11 mouse cellular contexts compared by ENCODE assay signal in the genomic region with DNA sequence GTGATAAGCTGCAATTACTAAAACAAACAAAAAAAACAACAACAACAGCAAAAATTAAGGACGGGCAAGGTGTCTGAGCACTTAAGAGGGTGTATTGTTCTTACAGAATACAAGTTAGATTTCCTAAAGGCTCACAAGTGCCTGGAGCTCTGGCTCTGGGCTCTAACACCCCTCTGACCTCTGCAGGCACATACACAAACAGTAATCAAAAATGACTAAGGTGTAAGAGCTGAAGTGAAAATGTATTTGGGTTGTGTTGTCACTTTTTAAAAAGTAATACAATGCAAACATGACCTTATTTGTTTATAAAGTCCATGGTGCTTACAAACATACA. TPM values are rescaled to one million over a fixed set of nuclear protein-coding genes. Genes with fewer than 3 reads are reported as not detected.
A peak's percentile ranks its signal among the peaks of the same experiment; 100 is the strongest.
DNase-seq lines count a peak whose midpoint lies in the region; ATAC-seq and TF ChIP-seq lines count a peak whose summit lies in the region.
"Had no signal": no experiment of that assay in that cellular context is flagged by ENCODE, and none has a peak within 500 bp of the region (broad histone marks: within the 10 kb centered on the region; RNA-seq: fewer than 3 reads in every experiment).

No protein-coding gene starts in this region.

- H3K27me3 ChIP-seq in hindbrain, embryonic 13.5 days = no peaks in the 10 kb centered on the region
- H3K27me3 ChIP-seq in hindbrain, embryonic 12.5 days = no peaks in the 10 kb centered on the region
- H3K27me3 ChIP-seq in midbrain, embryonic 12.5 days = no peaks in the 10 kb centered on the region
- H3K27me3 ChIP-seq in midbrain, postnatal 0 days (ENCODE audit: insufficient read depth, low read length) = no peaks in the 10 kb centered on the region
- H3K27me3 ChIP-seq in neural tube, embryonic 13.5 days = no peaks in the 10 kb centered on the region
- H3K27me3 ChIP-seq: embryonic facial prominence, embryonic 15.5 days; limb, embryonic 12.5 days; liver, embryonic 12.5 days; stomach, embryonic 15.5 days had no signal

- no peak overlapping the region for H3K27ac ChIP-seq in hindbrain, embryonic 13.5 days
- H3K27ac ChIP-seq in hindbrain, embryonic 12.5 days = no peak overlapping the region
- no peak overlapping the region for H3K27ac ChIP-seq in midbrain, embryonic 12.5 days (replicated peaks)
- no peak overlapping the region for H3K27ac ChIP-seq in midbrain, postnatal 0 days (ENCODE audit: low read depth, low read length)
- H3K27ac ChIP-seq in neural tube, embryonic 13.5 days (replicated peaks) = no peak overlapping the region
- H3K27ac ChIP-seq: embryonic facial prominence, embryonic 15.5 days; liver, embryonic 12.5 days; stomach, embryonic 15.5 days had no signal

- no peak for DNase-seq in midbrain, postnatal 0 days (ENCODE audit: low spot score)
- no peak for DNase-seq in kidney, postnatal 36 days

- 4% methylated on average over 1 of the region's 1 CpGs for WGBS in hindbrain, embryonic 13.5 days
- 0% methylated on average over 1 of the region's 1 CpGs for WGBS in hindbrain, embryonic 12.5 days
- WGBS in midbrain, embryonic 12.5 days = 15% methylated on average over 1 of the region's 1 CpGs
- WGBS in midbrain, postnatal 0 days = 3% methylated on average over 1 of the region's 1 CpGs
- 6% methylated on average over 1 of the region's 1 CpGs for WGBS in neural tube, embryonic 13.5 days

- H3K9me3 ChIP-seq in hindbrain, embryonic 13.5 days = no peaks in the 10 kb centered on the region
- no peaks in the 10 kb centered on the region for H3K9me3 ChIP-seq in hindbrain, embryonic 12.5 days (replicated peaks)
- H3K9me3 ChIP-seq in midbrain, embryonic 12.5 days = no peaks in the 10 kb centered on the region
- no peaks in the 10 kb centered on the region for H3K9me3 ChIP-seq in midbrain, postnatal 0 days (ENCODE audit: low read length)
- no peaks in the 10 kb centered on the region for H3K9me3 ChIP-seq in neural tube, embryonic 13.5 days
- H3K9me3 ChIP-seq: embryonic facial prominence, embryonic 15.5 days; limb, embryonic 12.5 days; liver, embryonic 12.5 days; stomach, embryonic 15.5 days had no signal

- ATAC-seq in hindbrain, embryonic 13.5 days (ENCODE audit: low FRiP score) = peak; percentile 52
- no peak for ATAC-seq in hindbrain, embryonic 12.5 days (ENCODE audit: low FRiP score)
- ATAC-seq in midbrain, embryonic 12.5 days (ENCODE audit: low FRiP score, low read depth) = peak; percentile 65
- no peak for ATAC-seq in midbrain, postnatal 0 days (ENCODE audit: low FRiP score)
- ATAC-seq in erythroid progenitor cell, adult 5-6 weeks (replicated peaks; ENCODE audit: low FRiP score, poor library complexity, severe bottlenecking) = peak; percentile 35; the same call in 1 of the 2 replicates
- ATAC-seq in neural tube, embryonic 13.5 days (ENCODE audit: low read depth) = 0 out of 2 replicates have a peak, but pooled peaks have one; percentile 15
- ATAC-seq: liver, embryonic 12.5 days had no signal

- H3K9ac ChIP-seq in hindbrain, embryonic 13.5 days = no peak overlapping the region
- no peak overlapping the region for H3K9ac ChIP-seq in hindbrain, embryonic 12.5 days
- no peak overlapping the region for H3K9ac ChIP-seq in midbrain, embryonic 12.5 days (replicated peaks)
- H3K9ac ChIP-seq in midbrain, postnatal 0 days (replicated peaks; ENCODE audit: low read length, poor library complexity, severe bottlenecking) = no peak overlapping the region
- H3K9ac ChIP-seq in neural tube, embryonic 13.5 days = no peak overlapping the region
- H3K9ac ChIP-seq: embryonic facial prominence, embryonic 15.5 days; liver, embryonic 12.5 days; stomach, embryonic 15.5 days had no signal

- no peak overlapping the region for H3K4me2 ChIP-seq in hindbrain, embryonic 13.5 days
- H3K4me2 ChIP-seq in hindbrain, embryonic 12.5 days (replicated peaks) = no peak overlapping the region
- H3K4me2 ChIP-seq in midbrain, embryonic 12.5 days (replicated peaks) = no peak overlapping the region
- no peak overlapping the region for H3K4me2 ChIP-seq in midbrain, postnatal 0 days (ENCODE audit: low read depth, low read length, poor library complexity, severe bottlenecking)
- H3K4me2 ChIP-seq in neural tube, embryonic 13.5 days = no peak overlapping the region
- H3K4me2 ChIP-seq: liver, embryonic 12.5 days had no signal

- no peak overlapping the region for H3K4me3 ChIP-seq in hindbrain, embryonic 13.5 days
- H3K4me3 ChIP-seq in hindbrain, embryonic 12.5 days = no peak overlapping the region
- no peak overlapping the region for H3K4me3 ChIP-seq in midbrain, embryonic 12.5 days
- no peak overlapping the region for H3K4me3 ChIP-seq in midbrain, postnatal 0 days (ENCODE audit: low read depth, low read length)
- no peak overlapping the region for H3K4me3 ChIP-seq in neural tube, embryonic 13.5 days
- H3K4me3 ChIP-seq: liver, embryonic 12.5 days; stomach, embryonic 15.5 days had no signal

- no peaks in the 10 kb centered on the region; the same call in 1 of the 2 replicates for H3K4me1 ChIP-seq in hindbrain, embryonic 13.5 days (replicated peaks)
- no peaks in the 10 kb centered on the region for H3K4me1 ChIP-seq in hindbrain, embryonic 12.5 days
- no peaks in the 10 kb centered on the region for H3K4me1 ChIP-seq in midbrain, embryonic 12.5 days
- H3K4me1 ChIP-seq in midbrain, postnatal 0 days (ENCODE audit: insufficient read depth, low read length) = no peaks in the 10 kb centered on the region
- H3K4me1 ChIP-seq in neural tube, embryonic 13.5 days (replicated peaks) = no peaks in the 10 kb centered on the region
- H3K4me1 ChIP-seq: embryonic facial prominence, embryonic 15.5 days; limb, embryonic 12.5 days; stomach, embryonic 15.5 days had no signal

- TF ChIP-seq CTCF in midbrain, postnatal 0 days (IDR thresholded peaks at IDR 0.05) = no peak

- H3K36me3 ChIP-seq in hindbrain, embryonic 13.5 days = peaks cover 64% of the 10 kb centered on the region
- H3K36me3 ChIP-seq in hindbrain, embryonic 12.5 days = peaks cover 18% of the 10 kb centered on the region
- peaks cover 57% of the 10 kb centered on the region for H3K36me3 ChIP-seq in midbrain, embryonic 12.5 days
- H3K36me3 ChIP-seq in midbrain, postnatal 0 days (ENCODE audit: insufficient read depth, low read length) = peaks cover 28% of the 10 kb centered on the region
- peaks cover 53% of the 10 kb centered on the region for H3K36me3 ChIP-seq in neural tube, embryonic 13.5 days
- H3K36me3 ChIP-seq: embryonic facial prominence, embryonic 15.5 days had no signal

RNA-seq across cellular contexts. Expression of a gene that starts 13.9 kb away (rescaled TPM):
- polyA plus RNA-seq in hindbrain, embryonic 13.5 days (2015; fragmentation: Nextera tagmentation; extraction: Ambion mirVana) = 18.6 and 19.2 TPM in 2 replicates
- polyA plus RNA-seq in hindbrain, embryonic 12.5 days (2016; fragmentation: Nextera tagmentation; extraction: Ambion mirVana) = 23.9 and 24.8 TPM in 2 replicates
- 24.3 and 26.6 TPM in 2 replicates for polyA plus RNA-seq in midbrain, embryonic 12.5 days (2016; fragmentation: Nextera tagmentation; extraction: Ambion mirVana)
- total RNA-seq in midbrain, postnatal 0 days (2014; rRNA removed) = 19.3 and 26.3 TPM in 2 replicates
- polyA plus RNA-seq in midbrain, postnatal 0 days (2015; fragmentation: Nextera tagmentation; extraction: Ambion mirVana) = 12.6 and 12.9 TPM in 2 replicates
- total RNA-seq in erythroid progenitor cell, adult 5-6 weeks (2015; ENCODE audit: low replicate concordance) = 10.8 and 18.9 TPM in 2 replicates
- 9.5 and 16.9 TPM in 2 replicates for total RNA-seq in erythroid progenitor cell, adult 5-6 weeks (2017; ENCODE audit: low replicate concordance)
- polyA plus RNA-seq in neural tube, embryonic 13.5 days (2015; fragmentation: Nextera tagmentation; extraction: Ambion mirVana) = 17.1 and 19.5 TPM in 2 replicates

RNA-seq across cellular contexts. Expression of a gene that starts 18.6 kb away (rescaled TPM):
- 11.4 and 12.2 TPM in 2 replicates for polyA plus RNA-seq in hindbrain, embryonic 13.5 days (2015; fragmentation: Nextera tagmentation; extraction: Ambion mirVana)
- polyA plus RNA-seq in hindbrain, embryonic 12.5 days (2016; fragmentation: Nextera tagmentation; extraction: Ambion mirVana) = 7.8 and 9.3 TPM in 2 replicates
- polyA plus RNA-seq in midbrain, embryonic 12.5 days (2016; fragmentation: Nextera tagmentation; extraction: Ambion mirVana) = 7.5 and 8.3 TPM in 2 replicates
- 9.6 and 17.1 TPM in 2 replicates for total RNA-seq in midbrain, postnatal 0 days (2014; rRNA removed)
- polyA plus RNA-seq in midbrain, postnatal 0 days (2015; fragmentation: Nextera tagmentation; extraction: Ambion mirVana) = 6.2 and 6.5 TPM in 2 replicates
- total RNA-seq in erythroid progenitor cell, adult 5-6 weeks (2015; ENCODE audit: low replicate concordance) = 15.1 and 18.0 TPM in 2 replicates
- 6.3 and 15.4 TPM in 2 replicates for total RNA-seq in erythroid progenitor cell, adult 5-6 weeks (2017; ENCODE audit: low replicate concordance)
- 8.5 and 10.2 TPM in 2 replicates for polyA plus RNA-seq in neural tube, embryonic 13.5 days (2015; fragmentation: Nextera tagmentation; extraction: Ambion mirVana)

Comparison
In these comparisons a context has a peak if more than half of its experiments do, and no peak if none do; other contexts are left out.
1. ATAC-seq: peak in hindbrain, embryonic 13.5 days (single experiment), midbrain, embryonic 12.5 days (single experiment), erythroid progenitor cell, adult 5-6 weeks (single experiment) and neural tube, embryonic 13.5 days (single experiment); none in hindbrain, embryonic 12.5 days (single experiment) and midbrain, postnatal 0 days (single experiment).